Mouse (Mus musculus): ENCODE measurements around the gene Tspan11. TPM values are rescaled to one million over a fixed set of nuclear protein-coding genes. Genes with fewer than 3 reads are reported as not detected.

Gene Tspan11
- total and polyA plus RNA-seq, 3 experiments = not detected

DNA sequence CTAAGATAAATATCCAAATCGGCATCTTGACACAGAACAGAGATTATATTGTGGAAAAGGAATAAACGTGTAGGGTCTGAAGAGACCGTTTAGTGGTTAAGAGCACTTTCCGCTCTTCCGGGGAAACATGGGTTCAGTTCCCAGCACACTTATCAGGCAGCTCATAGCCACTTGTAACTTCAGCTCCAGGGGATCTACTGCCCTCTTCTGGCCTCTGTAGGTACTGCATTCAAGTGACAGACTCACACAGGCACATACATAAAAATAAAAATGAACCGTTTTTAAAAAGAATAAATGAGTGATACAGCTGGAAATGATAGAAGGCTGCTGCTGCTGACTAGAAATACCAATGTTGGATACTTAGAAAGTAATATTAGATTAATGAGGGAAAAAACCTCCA is 7.9 kb upstream of the Tspan11 start:
- Histone ChIP-seq H3K9ac (ENCODE audit: insufficient read depth, low read depth) (no peak overlapping the region), H3K27me3 (replicated peaks) (peaks cover 59% of the 10 kb centered on the region), H3K36me3 (replicated peaks in 1 of 2; ENCODE audit: control insufficient read depth in 1 of 2, insufficient read depth in 1 of 2, low read length in 1 of 2) (no peaks in the 10 kb centered on the region), H3K79me2 (replicated peaks; ENCODE audit: control insufficient read depth, extremely low read depth, insufficient read depth, poor library complexity, severe bottlenecking) (no peaks in the 10 kb centered on the region), H3K9me3 (replicated peaks; ENCODE audit: low read length) (peaks cover 14% of the 10 kb centered on the region), H3K4me1 (ENCODE audit: control insufficient read depth in 1 of 2, insufficient read depth in 2 of 2) (no peaks in the 10 kb centered on the region), H3K4me2 (ENCODE audit: insufficient read depth, low read depth, poor library complexity, severe bottlenecking) (no peak overlapping the region), H3K27ac (ENCODE audit: insufficient read depth, low read depth) (no peak overlapping the region), H3K4me3 (replicated peaks in 1 of 3; ENCODE audit: low read depth in 2 of 3, low read length in 2 of 3, poor library complexity in 1 of 3) (no peak overlapping the region)
- peak; percentile 25 for DNase-seq (ENCODE audit: extremely low read depth)
- in situ Hi-C loops (cut with MboI; ENCODE audit: low pct_ligation_motif_present, low pct_unique_long_range_greater_than_20kb, low sequenced_read_pairs) (no loop called here), dilution Hi-C loops (cut with MboI; ENCODE audit: extremely low pct_ligation_motif_present, extremely low pct_unique_long_range_greater_than_20kb, low sequenced_read_pairs) (no loop called here)
- TF ChIP-seq USF1 (IDR thresholded peaks at IDR 0.05; ENCODE audit: low read depth, low read length) (no peak), ZNF384 (IDR thresholded peaks at IDR 0.05; ENCODE audit: low read depth, low read length) (no peak), CTCF (conservative IDR thresholded peaks at IDR 0.05 in 1 of 2, IDR thresholded peaks at IDR 0.05 in 1 of 2; ENCODE audit: low read depth in 2 of 2, low read length in 2 of 2) (peak; percentile 51 to 57; a peak in 3 of 4 replicates), SMC3 (IDR thresholded peaks at IDR 0.05; ENCODE audit: low read depth, low read length) (peak; percentile 31; the same call in 1 of the 2 replicates), ELF1 (IDR thresholded peaks at IDR 0.05; ENCODE audit: low read depth, low read length) (no peak), RAD21 (IDR thresholded peaks at IDR 0.05; ENCODE audit: low read depth, low read length) (peak; percentile 42)

DNA sequence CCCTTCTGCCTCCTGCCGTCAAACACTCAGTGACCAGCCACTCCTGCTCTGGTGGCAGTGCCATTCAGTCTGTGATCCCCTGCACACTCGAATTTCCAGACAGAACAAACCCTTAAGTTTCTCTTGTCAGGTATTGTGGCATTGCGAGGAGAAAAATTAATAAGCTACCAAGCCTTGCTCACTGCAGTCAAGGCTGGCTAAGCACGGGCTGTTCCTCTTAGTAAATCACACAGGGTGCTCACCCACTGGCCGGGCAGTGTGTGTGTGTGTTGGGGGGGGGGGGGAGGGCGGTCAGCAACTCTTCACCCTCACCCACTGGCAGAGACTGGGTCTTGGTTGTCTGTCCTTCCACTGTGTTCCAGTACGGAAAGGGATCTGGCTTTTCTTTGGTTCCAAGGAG is 473 bp upstream of the Tspan11 start:
- H3K9ac ChIP-seq (ENCODE audit: insufficient read depth, low read depth) = no peak overlapping the region
- no peaks in the 10 kb centered on the region for H3K36me3 ChIP-seq (replicated peaks in 1 of 2; ENCODE audit: control insufficient read depth in 1 of 2, insufficient read depth in 1 of 2, low read length in 1 of 2)
- no peak overlapping the region for H3K4me3 ChIP-seq (replicated peaks in 1 of 3; ENCODE audit: low read depth in 2 of 3, low read length in 2 of 3, poor library complexity in 1 of 3)
- peaks cover 95% of the 10 kb centered on the region for H3K27me3 ChIP-seq (replicated peaks)
- dilution Hi-C loops (cut with MboI; ENCODE audit: extremely low pct_ligation_motif_present, extremely low pct_unique_long_range_greater_than_20kb, low sequenced_read_pairs) (no loop called here), in situ Hi-C loops (cut with MboI; ENCODE audit: low pct_ligation_motif_present, low pct_unique_long_range_greater_than_20kb, low sequenced_read_pairs) (no loop called here)
- no peaks in the 10 kb centered on the region for H3K79me2 ChIP-seq (replicated peaks; ENCODE audit: control insufficient read depth, extremely low read depth, insufficient read depth, poor library complexity, severe bottlenecking)
- peaks cover 4% of the 10 kb centered on the region for H3K9me3 ChIP-seq (replicated peaks; ENCODE audit: low read length)
- DNase-seq (ENCODE audit: extremely low read depth) = no peak
- H3K4me1 ChIP-seq (ENCODE audit: control insufficient read depth in 1 of 2, insufficient read depth in 2 of 2) = no peaks in the 10 kb centered on the region
- TF ChIP-seq CHD2 (IDR thresholded peaks at IDR 0.05; ENCODE audit: low read length) (no peak), RAD21 (IDR thresholded peaks at IDR 0.05; ENCODE audit: low read depth, low read length) (no peak), NELFE (IDR thresholded peaks at IDR 0.05; ENCODE audit: low read depth, low read length) (no peak), SMC3 (IDR thresholded peaks at IDR 0.05; ENCODE audit: low read depth, low read length) (no peak), HCFC1 (IDR thresholded peaks at IDR 0.05; ENCODE audit: low read depth, low read length) (no peak), E2F4 (IDR thresholded peaks at IDR 0.05; ENCODE audit: insufficient replicate concordance, low read depth, low read length) (no peak), EP300 (IDR thresholded peaks at IDR 0.05; ENCODE audit: low read length) (no peak), BHLHE40 (IDR thresholded peaks at IDR 0.05; ENCODE audit: low read depth, low read length) (no peak), NRF1 (IDR thresholded peaks at IDR 0.05; ENCODE audit: low read depth, low read length) (no peak), IRF4 (IDR thresholded peaks at IDR 0.05; ENCODE audit: low read depth, low read length) (no peak), MYC (IDR thresholded peaks at IDR 0.05; ENCODE audit: low read depth, low read length) (no peak), POLR2A (IDR thresholded peaks at IDR 0.05; ENCODE audit: low read depth, low read length) (no peak), CTCF (conservative IDR thresholded peaks at IDR 0.05 in 1 of 2, IDR thresholded peaks at IDR 0.05 in 1 of 2; ENCODE audit: low read depth in 2 of 2, low read length in 2 of 2) (no peak), MEF2A (IDR thresholded peaks at IDR 0.05; ENCODE audit: borderline replicate concordance, low read depth, low read length) (no peak), SIN3A (IDR thresholded peaks at IDR 0.05; ENCODE audit: low read length) (no peak)
- H3K4me2 ChIP-seq (ENCODE audit: insufficient read depth, low read depth, poor library complexity, severe bottlenecking) = no peak overlapping the region
- no peak overlapping the region for H3K27ac ChIP-seq (ENCODE audit: insufficient read depth, low read depth)

Measured in CH12.LX (cell line).